Mouse (Mus musculus): ENCODE measurements around the gene Gng10. TPM values are rescaled to one million over a fixed set of nuclear protein-coding genes. Genes with fewer than 3 reads are reported as not detected.

The Gng10 gene
- total RNA-seq, 2 experiments from 2014 or later, result 182 to 325 TPM

Other genes starting within 250 kb of the Gng10 start
- 0.16 TPM in 1 of 2 replicates, not detected in the other for gene Olfr267, start 247.4 kb upstream of the Gng10 start, total RNA-seq (2015)
- not detected in 2 replicates for gene Olfr267, start 247.4 kb upstream of the Gng10 start, total RNA-seq (2017)
- 48.3 and 76.1 TPM in 2 replicates for gene Ecpas, start 122.3 kb upstream of the Gng10 start, total RNA-seq (2015)
- gene Ecpas, start 122.3 kb upstream of the Gng10 start, total RNA-seq (2017), result 42.4 and 43.3 TPM in 2 replicates
- not detected in 2 replicates for gene Zkscan16, start 91.5 kb upstream of the Gng10 start, total RNA-seq (2015)
- gene Zkscan16, start 91.5 kb upstream of the Gng10 start, total RNA-seq (2017), result not detected in 2 replicates
- gene Ptgr1, start 48.0 kb upstream of the Gng10 start, total RNA-seq (2015), result 33.1 and 36.4 TPM in 2 replicates
- gene Ptgr1, start 48.0 kb upstream of the Gng10 start, total RNA-seq (2017), result 25.7 and 29.0 TPM in 2 replicates
- 11.2 and 11.8 TPM in 2 replicates for gene Dnajc25, start 40.0 kb upstream of the Gng10 start, total RNA-seq (2015)
- gene Dnajc25, start 40.0 kb upstream of the Gng10 start, total RNA-seq (2017), result 13.0 and 14.6 TPM in 2 replicates
- gene Gm20503, start 31.9 kb upstream of the Gng10 start, total RNA-seq (2015), result not detected in 2 replicates
- not detected in 2 replicates for gene Gm20503, start 31.9 kb upstream of the Gng10 start, total RNA-seq (2017)
- gene AI481877, start 103.9 kb downstream of the Gng10 start, total RNA-seq (2015), result not detected in 2 replicates
- not detected in 2 replicates for gene AI481877, start 103.9 kb downstream of the Gng10 start, total RNA-seq (2017)
- 47.6 and 53.4 TPM in 2 replicates for gene Ugcg, start 154.2 kb downstream of the Gng10 start, total RNA-seq (2015)
- 28.9 and 32.8 TPM in 2 replicates for gene Ugcg, start 154.2 kb downstream of the Gng10 start, total RNA-seq (2017)

All from megakaryocyte, adult 5-6 weeks (primary cell).